Mouse (Mus musculus) ovary, postnatal 14 days (tissue): ENCODE results near the gene Gm17482.
"Not testable (repeated sequence)": the region's sequence is repeated elsewhere in the genome, so short reads cannot be mapped to it uniquely, and the experiment has no call there.

Experiments used
- DNase-seq: peaks from one replicate; pipeline ENCODE4 v3.0.0; 2022; ENCODE audit warnings: low spot score

Gm17482 gene

DNA sequence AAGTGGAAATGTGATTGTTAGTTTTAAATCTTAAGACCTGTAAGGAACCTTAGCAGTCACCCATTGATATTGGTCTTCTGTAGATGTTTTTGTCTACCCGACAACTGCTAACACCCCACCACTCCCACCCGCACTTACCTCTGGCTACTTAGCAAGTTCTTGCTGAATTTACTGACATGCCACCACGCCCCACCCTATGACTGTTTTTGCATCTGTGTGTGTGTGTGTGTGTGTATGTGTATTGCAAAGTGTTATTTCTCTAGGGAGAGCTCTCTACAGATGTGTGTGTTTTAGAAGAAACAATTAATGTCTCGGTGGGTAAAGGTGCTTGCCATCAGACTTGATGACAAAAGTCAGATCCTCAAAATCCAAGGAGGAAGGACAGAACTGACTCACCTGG is at the start of gene Gm17482:
TSS of gene Gm17482 (plus strand) at position 301 of the 400 bp plus-strand sequence.
- no peak for DNase-seq

DNA sequence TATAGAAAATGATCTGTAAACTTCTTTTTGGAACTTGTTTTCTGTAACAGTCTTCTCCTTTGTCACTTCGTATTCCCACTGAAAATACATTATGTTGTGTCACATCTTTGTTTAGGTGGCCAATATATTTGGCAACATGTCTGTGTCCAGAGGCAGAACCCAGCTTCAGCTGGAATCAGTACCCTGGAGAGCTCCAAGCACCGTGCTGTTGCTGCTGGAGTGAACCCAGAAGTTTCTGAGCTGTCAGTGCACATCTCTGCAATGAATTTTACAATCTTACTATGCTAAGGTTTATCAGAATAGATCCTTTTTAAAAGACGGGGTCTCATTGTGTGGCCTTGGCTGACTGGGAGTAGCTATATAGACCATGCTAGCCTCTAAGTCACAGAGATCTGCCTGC is 48.3 kb upstream of the Gm17482 start:
- peak; percentile 53 for DNase-seq

DNA sequence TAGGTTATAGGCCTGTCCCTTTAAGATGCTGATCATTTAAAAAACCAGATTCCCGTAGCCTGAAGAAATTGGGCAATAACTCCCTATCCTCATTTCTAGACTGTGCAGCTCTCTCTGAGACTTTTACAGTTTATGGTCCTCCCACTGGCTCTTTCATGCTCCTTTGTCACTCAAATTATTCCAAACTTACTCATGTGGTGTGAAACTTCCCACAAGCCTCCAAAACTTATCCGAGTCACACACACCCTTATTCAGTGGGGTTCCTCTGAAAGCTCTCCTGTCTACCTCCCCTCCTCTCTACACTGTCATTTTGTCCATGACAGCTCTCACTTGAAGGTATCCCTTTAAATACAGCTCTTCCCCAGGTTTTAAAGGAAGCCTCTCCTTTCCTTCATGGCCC is 46.0 kb upstream of the Gm17482 start:
- no peak for DNase-seq

DNA sequence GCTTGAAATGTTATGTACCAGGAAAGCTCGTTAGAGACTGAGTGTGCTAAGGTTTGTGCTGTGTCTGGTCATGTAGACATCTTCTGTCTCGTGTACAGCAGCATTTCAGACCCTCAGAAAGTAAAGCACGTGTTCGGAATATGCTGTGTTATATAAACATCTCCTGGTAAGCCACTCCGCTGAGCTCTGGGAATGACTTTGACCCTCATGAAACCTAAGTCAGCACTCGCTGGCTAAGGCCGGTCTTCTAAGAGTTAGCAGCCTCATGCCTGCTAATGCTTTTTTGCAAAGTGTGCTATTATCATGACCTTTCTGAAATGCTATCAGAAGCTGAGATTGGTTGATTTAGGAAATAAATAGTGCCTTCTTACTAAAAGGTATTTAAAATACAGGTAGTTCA is 36.0 kb upstream of the Gm17482 start:
- no peak for DNase-seq

DNA sequence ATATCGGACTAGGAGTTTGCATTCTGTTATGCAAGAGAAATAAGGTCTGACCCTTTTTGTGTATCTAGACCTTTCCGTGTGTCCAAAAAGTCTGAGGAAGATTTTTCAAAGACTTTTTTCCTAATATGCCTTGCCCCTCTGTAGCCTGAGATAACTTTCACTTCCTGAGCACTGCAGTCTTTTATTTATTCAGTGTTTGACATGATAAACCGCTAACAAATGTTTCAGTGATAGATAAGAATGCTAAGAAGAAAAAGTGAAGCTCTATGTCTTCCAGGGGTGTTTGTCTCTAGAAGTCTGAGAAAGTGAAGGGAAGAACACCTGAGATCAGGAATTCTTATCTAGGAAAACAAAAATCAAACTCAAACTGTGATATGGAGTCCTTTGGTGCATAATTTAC is 26.4 kb upstream of the Gm17482 start:
- DNase-seq: no peak

DNA sequence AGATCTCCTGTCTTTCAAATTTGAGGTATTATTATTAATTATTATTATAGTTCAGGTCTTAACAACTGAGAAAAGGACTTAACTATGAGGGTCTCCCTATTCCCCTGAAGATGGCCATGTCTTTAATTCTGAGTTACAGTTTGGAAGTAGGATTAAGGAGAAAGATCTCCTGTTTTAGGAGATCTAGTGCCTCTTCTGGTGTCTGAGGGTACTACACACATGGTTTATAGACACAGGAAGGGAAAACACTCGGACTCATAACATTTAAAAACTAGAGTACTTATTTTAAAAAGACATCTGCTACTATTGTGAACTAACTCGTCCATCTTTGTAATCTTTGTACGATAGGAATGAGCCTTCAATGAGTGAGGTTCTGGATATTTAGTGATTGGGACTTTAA is 24.1 kb upstream of the Gm17482 start:
- no peak for DNase-seq

DNA sequence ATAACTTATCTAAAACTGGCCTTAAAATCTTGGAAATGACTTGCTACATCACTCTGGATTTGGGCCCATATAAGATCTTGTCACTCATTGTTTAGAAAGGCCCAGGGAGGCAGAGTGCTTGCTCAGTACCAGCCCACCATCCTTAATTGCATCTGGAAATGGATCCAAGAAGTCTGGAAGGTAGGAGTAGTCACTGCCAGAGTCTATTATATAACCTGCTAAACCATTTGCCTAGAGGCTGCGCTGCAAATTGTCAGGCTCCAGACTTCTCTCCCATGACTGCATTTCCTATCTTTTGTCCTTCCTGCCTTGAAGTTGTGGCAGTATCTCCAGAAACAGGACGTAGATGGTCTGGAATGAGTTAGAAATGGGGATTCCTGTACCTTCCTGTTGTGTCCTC is 17.0 kb upstream of the Gm17482 start:
- DNase-seq: no peak

DNA sequence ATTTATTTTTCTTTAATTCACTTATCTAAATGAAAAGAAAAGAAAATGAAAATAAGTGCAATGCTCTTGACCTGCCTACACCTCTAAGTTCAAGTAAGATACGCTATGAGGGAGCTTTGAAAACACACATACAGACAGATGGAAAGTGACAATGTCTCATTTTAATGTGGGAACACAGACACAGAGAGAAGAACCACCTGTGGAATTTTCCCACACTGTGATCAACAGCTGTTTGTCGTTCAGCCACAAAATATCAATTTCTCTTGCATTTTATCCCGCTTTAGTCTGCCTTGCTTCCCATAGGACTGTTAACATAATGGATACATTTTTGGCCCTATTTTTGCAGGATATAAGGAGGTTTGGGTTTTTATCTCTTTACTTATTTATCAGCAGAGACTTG is 16.3 kb upstream of the Gm17482 start:
- DNase-seq: no peak

DNA sequence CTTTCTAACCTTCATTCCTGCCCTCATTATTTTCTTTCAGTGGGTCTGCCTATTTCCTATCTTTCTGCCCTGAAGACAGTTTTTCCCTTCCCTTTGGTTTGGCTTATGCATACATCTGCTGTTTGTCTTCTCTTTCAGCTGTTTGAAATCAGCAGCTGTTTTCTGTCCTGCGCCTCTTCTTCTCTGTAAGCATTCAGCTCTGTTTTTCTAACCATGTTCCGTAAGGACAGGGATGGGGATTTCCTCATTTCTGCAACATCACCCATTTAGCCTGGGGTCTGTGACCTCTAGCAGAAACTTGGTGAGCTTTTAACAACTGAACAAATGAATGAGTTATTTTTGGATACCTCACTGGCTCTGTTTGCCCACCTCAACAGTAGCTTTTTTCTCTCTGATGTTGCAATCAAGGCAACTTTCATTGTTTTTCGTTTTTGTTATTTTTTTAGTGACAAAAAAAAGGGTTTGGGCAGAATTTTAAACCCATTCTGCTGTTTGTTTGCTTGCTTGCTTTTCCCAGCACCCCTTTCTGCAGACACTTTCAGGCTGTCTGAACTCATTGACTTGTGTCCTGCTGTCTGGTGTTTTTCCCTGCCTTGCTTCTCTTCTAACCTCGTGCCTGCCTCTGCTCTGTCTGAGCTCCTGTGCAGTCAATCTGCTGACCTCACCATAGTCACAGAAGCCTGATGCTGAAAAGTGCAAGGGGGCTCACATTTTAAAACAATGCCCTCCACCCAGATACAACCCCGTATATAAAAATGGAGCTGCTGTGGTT is 14.8 kb upstream of the Gm17482 start:
- DNase-seq: no peak

DNA sequence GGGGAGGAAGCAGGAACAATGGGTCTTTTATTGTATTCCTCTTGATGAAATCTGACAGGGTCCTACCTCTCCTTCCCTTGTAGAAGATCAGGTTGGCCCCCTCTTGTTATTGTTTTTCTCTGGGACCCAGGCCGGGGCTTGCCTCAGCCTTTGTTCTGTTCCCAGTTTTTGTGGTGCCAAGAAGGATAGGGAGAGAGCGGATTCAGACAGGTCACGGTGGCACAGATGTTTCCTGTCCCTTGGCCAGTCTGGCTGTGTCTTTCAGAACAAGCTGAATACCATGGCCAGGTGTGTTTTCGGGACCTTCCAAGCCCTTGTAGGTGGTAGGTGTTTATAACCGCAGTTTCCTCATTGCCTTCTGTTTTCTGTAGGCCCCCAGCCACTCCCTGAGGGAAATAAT is 14.0 kb upstream of the Gm17482 start:
- DNase-seq: no peak

DNA sequence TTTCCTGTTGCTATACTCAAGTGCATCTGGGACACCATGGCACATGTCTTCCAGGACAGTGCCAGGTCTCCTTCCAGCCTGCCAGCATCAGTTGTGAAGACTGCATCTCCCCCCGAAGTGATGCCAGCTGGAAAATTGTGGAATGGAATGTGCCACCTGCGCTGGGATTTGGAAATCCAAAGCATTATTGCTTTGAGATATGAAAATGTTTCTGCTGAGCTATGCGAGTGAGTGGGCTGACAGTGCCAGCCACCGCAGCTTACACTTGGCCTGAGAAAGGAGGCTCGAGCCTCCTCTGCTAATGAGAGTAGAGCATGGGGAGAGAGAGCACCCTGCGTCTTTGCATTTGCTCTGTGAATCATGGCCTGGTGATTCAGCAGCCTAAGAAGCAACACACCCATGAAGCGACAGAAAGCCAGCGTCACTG is 5.9 kb upstream of the Gm17482 start:
- no peak for DNase-seq

DNA sequence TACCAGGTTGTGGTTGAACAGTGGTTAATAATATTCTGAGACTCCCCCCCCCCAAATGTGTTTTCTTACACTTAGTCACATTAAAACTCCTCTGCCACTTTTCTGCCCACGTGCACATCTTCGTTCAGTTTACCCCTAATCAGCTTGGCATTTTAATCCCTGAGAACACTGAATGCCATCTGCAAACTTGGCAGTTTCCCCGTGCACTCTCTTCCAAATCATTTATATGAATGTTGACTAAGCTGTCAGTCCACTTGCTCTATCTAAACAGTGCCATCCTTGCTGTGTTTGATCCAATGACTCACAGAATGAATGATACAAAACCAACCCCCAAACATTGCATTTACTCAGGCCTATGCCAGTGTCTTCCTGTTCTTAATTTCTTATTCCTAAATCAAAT is 1.6 kb upstream of the Gm17482 start:
- DNase-seq: no peak

DNA sequence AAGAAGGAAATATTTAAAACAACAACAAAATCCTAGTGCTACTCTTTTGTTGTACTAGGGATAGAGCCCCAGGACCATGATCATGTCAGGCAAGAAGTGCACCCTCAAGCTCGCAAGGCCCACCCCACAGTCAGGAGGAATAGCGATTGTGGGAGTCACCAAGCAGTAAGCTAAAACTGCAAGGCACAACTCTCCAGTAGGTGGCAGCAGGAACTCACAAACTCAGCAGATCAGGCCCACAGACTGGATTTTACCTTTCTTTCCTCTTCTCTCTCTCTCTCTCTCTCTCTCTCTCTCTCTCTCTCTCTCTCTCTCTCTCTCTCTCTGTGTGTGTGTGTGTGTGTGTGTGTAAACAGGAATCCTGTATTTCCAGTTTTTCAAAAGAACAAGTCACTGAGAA is 386 bp downstream of the Gm17482 start:
- peak; percentile 70 for DNase-seq

DNA sequence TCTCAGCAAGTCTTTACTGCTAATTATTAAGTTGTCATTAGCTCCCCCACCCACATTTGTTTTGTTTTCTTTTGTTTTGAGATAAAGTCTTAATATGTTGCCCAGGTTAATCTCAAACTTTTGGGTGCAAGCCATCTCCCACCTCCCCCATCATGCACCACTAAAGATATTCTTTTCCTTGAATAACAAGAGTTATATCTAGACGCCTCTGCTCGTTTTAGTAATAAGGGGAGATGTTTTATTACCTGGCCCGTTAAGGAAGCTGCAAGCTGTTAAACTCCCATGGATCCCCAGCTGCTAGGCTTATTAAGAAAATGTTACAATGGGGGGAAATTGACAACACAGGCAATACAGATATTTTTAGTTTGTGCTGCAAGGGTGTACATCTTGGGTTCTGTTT is 3.4 kb downstream of the Gm17482 start:
- no peak for DNase-seq

DNA sequence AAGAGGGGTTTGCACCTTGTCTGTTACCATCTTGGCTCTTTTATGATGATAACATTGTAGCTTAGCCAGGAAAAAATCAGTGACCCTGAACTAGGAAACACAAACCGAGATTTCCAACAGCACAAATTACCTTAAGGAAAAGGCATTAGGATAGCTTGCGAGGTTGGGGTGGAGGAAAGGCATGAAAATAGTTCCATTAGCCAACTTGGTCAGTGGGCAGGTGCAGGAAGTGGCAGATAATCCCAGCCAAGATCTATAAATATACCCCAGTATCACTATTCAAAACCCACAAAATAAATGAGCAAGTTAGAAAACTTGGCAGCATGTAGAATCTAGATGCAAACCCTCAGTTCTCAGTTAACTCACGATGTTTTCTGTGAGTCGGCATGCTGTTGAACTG is 4.7 kb downstream of the Gm17482 start:
- no peak for DNase-seq

DNA sequence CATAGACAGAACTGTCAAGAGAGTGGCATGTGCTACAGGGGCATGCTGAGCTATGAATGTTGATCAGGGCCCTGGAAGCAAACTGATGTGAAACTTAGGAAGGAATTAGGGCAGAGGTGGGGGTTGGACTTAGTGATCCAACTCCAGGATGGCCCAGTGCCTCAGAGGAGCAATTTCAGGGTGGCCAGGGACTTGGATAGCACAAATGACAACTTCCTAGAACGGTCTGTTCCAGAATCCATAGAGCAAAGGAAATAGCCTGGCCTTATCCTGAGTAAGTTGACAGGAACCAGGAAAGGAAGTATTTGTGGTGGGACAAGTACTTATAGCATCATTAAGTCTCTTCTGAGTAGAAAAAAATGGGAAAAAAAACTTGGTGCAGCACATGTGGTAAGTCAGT is 5.4 kb downstream of the Gm17482 start:
- DNase-seq: no peak

DNA sequence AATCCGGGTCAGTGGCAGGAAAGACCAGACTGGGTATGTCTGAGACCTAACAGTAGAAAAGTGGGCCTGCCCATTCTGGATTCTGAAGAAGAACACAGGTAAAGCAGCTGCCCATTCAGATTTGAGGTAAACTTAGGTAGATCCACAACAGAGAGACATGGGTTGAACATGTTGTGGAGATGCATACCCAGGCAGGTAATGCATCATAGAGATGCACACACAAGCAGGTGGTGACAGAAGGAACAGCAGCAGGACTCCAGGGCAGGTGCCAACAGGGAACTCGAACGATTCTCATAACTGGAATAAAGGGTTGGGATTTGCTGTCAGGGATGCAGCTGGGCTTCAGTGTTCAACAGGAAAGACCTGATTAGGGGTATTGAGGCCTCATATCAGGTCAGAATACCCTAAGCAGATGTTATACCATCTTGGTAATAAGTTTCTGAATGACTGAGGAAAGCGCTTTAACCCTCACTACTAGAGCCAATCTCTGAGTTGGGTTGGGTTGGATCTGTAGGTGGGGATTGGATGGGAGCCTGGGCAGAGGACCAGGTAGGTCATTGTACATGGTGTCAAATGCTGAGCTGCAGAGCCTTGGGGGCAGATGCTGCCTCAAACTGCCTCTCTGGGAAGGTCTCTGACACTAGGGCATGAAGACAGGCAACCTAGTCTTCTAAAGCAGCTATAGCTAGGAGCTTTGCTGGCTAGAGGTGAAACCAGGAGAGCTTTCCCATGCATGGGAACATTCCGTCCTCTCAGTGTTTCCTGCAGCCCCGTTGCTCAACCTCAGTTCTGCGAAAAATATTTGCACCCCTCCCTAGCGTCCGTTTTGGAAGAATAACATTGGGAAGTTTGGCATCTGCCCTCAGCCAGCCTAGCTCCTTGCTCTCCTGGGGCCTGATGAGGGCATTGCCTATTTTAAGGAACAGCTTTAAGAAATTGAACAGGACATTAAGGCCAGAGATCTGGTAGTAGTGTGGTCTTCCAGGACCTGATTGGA is 11.2 kb downstream of the Gm17482 start:
- no peak for DNase-seq

DNA sequence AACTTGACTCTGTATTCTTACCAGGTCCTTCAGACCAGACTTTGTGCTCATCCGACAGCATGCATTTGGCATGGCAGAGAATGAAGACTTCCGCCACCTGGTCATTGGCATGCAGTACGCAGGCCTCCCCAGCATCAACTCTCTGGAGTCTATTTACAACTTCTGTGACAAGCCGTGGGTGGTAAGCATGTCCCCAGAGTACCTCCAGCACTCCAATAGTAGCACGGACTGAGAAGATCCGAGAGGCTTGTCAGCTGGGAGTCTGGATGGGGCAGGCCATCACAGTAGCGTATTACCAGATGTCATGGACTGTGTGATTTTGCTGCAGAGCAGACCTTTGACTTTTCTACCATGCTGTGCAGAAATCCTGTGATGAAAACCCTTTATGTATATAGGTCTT is 12.2 kb downstream of the Gm17482 start:
- no peak for DNase-seq

DNA sequence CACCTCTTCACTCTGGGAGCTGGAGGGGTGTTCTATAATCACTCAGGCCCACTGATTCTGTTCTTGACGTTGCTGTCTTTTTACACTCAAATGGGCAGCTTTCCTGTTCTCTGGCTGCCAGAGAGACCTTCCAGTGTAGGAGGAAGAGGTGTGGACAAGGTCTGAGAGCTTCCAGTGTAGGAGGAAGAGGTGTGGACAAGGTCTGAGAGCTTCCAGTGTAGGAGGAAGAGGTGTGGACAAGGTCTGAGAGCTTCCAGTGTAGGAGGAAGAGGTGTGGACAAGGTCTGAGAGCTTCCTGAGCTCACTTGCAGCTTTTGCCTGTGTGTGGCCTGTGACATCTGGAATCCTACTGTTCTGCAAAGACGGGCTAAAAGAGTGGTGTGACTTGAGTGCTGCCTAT is 13.3 kb downstream of the Gm17482 start:
- not testable (repeated sequence) for DNase-seq

DNA sequence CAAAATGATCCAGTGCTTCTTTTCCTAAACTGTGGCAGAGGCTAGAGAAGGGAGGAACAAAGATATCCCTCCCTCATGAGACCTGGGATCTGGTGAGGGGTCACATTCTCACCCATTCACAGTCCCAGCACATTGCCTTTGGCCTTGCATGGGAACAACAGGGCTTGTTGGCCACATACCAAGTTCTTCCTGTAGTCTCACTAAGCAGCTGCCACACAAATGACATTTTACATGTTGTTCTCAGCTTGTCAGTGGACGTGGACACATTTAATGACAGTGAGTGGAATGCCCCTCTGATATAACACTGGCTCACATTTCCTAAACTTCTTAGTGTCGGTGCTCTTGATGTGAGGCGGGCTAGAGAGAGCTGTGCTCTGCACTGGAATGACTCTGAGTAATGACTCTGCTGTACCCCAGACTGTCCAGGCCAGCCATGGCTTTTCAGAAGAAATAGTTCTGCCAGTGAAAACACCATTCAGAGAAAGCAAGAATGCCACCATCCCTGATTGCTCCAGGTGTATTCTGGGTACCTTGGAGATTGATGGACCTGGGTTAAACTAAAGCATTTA is 14.1 kb downstream of the Gm17482 start:
- no peak for DNase-seq

DNA sequence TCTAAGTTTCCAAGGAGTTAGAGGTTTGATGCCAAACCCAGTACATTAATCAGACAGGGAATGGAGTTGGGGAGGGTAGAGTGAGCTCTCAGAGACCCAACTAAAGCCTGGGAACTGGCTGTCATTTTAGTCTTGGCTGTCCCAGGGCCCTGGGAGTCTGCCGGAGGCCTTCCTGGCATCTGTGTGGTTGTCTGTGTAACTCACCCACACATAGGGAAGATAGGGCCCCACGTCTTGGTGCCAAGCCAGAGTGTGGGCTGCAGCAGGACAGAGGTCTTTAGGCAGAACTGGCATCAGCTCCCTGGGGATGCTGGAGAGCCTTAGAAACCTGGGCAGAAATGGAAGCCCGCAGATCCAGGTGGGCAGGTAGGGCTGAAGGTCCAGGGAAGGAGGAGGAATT is 14.8 kb downstream of the Gm17482 start:
- no peak for DNase-seq

DNA sequence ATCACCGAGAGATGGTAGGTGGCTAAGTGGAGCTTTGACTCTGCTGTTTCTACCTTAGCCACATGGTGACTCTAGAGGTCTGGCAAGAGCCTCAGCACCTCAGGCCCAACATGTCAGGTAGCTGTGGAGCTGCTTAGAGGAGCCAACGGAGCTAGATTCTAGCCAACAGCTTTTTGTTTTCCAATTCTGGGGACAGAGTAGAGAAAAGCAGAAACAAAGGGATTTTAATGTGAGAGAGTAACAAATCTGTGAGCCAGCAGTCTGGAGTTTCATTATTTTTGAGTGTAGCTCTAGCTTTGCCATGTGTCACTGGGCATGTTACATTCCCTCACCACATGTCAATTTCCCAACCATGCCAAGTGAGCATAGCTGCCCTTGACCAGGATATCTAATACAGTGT is 17.1 kb downstream of the Gm17482 start:
- DNase-seq: no peak

DNA sequence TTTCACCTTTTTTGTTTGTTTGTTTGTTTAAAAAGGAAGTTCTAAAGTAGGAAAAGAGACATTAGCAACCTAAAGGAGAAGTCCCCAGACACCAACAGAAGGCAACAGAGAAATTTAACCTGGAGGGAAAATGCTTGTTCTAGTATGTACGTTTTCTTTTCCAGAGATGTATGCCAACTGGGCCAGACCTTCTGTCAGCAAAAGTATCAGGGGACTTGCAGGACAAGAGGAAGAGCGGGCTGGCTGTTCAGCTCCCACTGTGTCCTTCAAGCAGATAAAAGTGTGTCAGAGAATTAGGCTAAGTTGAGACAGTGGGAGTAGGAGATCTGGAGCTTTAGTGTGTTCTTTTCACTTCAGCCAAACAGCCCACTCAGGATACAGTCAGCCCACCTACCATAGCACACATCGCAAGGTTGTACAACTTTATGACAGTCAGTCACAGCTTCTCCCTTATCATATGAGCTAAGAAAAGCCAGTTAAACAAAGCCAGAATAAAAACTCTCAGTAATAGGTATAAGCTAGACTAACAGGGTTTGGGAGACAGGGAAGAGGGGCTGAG is 18.4 kb downstream of the Gm17482 start:
- DNase-seq: no peak
